Mouse (Mus musculus) urinary bladder, postnatal 4 days (tissue): ENCODE results near the gene Creb5.

Experiments
- DNase-seq, 2 experiments: peaks; one replicate each; pipeline ENCODE4 v3.0.0; 2021 to 2022; ENCODE audit warnings: low spot score in 2 of 2

Creb5 gene

GRCm38 (mm10) chr6:53491331-53491730 is 204.3 kb downstream of the Creb5 start:
- DNase-seq: no peak

GRCm38 (mm10) chr6:53493864-53494263 is 206.8 kb downstream of the Creb5 start:
- no peak for DNase-seq

GRCm38 (mm10) chr6:53495667-53496066 is 208.6 kb downstream of the Creb5 start:
- no peak for DNase-seq

DNA sequence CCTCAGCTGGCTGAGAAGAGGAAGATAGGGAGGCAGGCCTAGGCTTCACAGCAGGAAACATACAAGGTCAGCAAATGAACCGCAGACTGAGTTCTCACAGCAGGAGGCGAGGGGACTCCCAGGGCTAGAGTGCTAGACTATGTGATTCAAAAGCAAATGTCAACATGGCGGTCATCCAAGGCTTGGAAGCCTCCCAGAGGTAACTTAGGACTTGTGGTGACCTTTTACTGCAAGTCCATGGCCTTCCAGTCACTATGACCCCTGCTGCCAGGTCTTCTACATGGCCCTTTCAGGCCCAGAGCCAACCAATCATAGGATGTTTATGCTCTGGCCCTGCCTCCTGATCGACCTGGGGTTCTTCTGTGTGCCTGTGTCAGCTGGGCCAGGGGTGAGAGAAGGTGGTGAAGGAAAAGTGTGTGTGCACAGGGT is 209.3 kb downstream of the Creb5 start:
- no peak for DNase-seq

- no peak for DNase-seq
Measured at GRCm38 (mm10) chr6:53497904-53498536, 210.9 kb downstream of the Creb5 start.

DNA sequence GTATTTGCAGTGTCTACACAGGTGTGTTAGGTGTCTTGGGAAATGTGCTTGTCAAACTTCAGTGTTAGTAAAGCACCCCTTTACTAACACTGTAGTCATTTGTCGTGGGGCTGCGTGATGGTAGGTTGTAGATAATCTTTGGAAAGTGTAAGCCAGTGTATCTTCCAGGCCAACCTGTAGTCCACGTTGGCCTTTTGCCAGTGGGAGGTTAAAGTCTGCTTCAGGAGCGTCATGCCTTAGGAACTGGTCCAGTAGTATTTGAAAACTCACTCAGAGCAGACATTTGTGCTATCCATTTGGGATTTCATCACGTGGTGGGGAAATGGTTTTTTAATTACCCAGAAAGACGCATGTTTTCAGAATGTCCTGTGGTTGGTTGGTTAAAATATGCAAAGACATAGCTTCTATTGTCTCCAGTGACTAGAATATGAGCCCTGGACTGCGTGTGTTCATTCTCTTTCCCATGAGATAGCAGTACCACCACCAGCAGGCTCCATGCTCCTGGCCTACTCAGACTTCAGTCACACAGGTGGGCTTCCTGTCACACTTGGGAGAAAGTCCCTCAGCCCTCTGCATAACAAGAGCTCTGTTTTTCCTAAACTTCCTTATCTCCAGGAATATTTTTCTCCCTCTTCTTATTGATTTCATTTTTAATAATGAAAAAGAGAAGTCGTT is 212.7 kb downstream of the Creb5 start:
- no peak for DNase-seq

DNA sequence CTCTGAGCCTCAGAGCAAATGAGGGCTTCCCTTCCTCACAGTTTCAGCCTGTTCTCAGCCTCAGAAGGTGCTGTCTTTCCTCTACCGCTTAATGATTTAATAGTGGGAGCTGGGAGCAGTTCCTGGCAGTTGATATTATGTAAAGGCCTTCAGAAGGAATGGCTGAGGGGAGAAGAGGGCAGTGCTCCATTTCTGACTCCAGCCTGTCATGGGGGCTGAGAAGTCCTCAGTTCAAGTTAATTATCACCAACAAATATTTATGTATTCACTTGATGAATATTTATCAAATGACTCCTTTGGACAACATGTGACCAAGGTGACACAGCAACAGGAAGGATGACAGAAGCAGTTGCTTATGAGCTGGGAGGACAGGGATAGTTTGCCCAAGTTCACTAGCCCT is 214.2 kb downstream of the Creb5 start:
- DNase-seq: no peak

- DNase-seq: no peak
Measured at GRCm38 (mm10) chr6:53506947-53507564, 220.0 kb downstream of the Creb5 start.

DNA sequence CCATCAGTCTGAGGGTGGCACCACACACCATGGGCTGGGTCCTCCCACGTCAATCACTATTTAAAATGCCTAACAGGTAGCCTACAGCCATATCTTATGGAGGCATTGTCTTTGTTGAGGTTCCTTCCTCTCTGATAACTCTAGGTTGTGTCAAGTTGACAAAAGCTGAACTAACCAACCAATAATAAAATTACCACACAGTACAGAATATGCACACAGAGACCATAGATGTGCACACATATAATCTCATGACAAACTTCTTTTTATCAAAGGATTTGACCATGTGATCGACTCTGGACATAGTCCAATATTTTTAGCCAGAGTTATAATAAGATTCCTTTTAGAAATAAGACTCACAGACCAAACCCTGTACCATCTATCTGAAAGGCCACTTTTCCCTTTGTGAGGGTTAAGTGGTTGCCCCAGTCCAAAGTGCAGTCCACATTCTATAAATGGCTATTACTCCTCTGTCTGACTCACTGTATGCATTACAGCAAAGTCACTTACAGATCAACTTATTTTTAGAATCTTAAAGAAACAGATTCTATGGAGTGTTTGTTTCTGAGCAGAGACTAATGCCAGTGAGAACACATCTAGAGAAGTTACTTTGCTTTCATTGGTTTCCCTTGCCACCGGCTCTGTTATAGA is 221.9 kb downstream of the Creb5 start:
- no peak for DNase-seq

DNA sequence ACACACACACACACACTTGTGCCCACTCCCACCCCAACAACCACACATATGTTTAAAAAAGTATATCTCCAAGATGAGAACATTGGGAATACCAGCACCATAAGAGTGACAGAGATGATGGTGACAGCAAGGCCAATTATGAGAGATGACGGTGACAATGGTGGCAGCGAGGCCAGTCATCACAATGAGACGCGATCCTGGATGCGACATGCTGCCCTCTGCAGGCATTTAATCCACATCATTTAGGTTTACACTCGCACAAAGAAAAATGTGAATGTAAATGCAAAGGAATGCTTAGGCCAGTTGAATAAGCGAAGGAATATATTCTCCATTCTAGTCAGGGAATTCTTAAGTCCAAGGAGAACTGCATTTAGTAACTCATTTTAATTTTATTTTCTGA is 222.9 kb downstream of the Creb5 start:
- no peak for DNase-seq

GRCm38 (mm10) chr6:53512226-53512625 is 225.2 kb downstream of the Creb5 start:
- DNase-seq: no peak

GRCm38 (mm10) chr6:53513380-53513779 is 226.3 kb downstream of the Creb5 start:
- DNase-seq: no peak

DNA sequence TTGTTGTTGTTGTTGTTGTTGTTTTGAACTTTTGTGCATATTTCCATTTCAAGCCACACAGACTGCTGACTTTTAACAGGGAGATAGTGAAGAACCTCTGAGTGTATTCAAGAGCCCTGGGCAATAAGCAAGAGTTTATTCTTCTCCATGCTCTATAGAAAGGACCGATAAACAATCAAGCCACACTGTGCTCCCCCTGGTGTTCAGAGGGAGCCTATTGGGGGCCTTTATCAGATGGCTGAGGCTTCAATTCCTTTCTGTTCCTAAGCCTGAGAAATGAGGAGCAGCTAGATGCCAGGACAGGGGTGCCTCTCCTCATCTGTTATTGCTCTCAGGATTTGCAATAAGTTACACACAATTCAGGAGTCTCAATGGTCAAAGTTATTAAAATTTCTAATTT is 227.8 kb downstream of the Creb5 start:
- no peak for DNase-seq

DNA sequence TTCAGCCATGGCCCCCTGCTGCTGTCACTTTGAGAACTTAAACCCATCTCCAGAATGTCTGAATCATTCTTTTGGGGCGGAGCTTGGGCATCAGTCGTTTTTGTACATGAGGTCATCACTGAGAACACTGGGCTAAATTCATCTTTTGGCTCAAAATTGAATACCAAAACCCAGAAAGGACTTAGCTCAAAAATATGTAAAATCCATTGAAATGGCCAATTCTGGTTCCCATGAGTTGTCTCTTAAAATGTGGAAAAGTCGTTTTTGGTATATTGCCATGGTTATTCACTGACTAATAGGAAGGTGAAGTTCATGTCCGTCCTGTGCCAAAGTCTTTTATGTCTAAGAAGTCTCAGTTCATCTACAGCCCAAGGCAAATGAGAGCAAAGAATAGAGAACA is 228.5 kb downstream of the Creb5 start:
- no peak for DNase-seq

GRCm38 (mm10) chr6:53517371-53517945 is 230.4 kb downstream of the Creb5 start:
- DNase-seq: no peak

DNA sequence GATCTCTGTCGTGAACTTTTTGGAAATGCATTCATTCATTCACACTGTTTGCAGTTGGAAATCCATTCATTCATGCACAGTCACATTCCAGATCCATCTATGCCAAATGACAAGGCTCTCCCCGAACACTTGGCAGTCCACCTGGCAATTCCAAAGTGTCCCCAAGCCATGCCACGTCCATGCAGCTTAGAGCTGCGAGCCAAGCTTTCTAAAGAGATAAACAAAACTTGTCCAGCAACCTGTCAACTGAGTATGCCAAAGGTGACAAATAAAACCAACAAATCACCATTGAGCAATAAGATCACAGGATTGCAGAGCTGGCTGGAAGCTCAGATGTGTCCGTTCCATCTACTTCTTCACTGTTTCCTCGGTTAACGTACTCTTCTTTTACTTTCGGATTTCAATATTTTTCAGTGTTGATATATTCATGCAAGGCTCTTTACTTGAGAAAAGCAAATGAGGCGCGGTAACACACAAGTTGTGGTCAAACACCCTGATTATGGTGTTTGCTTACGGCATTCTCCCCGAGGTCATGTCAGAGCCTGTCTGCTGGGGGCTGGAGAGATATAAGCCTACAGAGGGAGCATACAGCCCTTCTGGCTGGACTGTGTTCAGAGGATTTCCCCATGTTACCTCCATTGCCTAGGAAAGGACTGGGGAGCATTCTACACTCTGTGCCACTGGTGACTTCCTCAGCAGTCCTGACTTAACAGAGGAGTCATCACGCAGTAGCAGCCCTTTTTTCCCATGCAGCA is 236.8 kb downstream of the Creb5 start:
- DNase-seq: no peak

DNA sequence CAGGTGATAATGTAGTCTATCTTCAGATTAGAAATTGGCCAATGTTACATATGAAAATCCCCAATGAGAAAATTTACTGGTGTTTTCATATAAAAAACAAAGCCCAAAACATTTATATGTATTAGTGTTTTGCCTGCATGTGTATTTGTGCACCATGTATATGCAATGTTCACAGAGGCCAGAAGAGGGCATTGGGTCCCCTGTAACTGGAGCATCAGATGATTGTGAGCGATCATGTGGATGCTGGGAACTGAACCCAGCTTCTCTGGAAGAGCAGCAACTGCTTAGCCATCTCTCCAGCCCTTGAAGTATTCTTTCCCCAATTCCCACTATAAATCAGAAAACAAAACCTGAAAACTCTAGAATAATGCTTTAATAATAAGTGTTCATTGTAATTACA is 239.4 kb downstream of the Creb5 start:
- no peak for DNase-seq

- no peak for DNase-seq
Measured at GRCm38 (mm10) chr6:53530742-53531141, 243.7 kb downstream of the Creb5 start.

GRCm38 (mm10) chr6:53531461-53531860 is 244.4 kb downstream of the Creb5 start:
- DNase-seq: no peak

GRCm38 (mm10) chr6:53537530-53537929 is 250.5 kb downstream of the Creb5 start:
- no peak for DNase-seq

GRCm38 (mm10) chr6:53541798-53542197 is 254.7 kb downstream of the Creb5 start:
- no peak for DNase-seq

- no peak for DNase-seq
Measured at GRCm38 (mm10) chr6:53545483-53545900, 258.4 kb downstream of the Creb5 start.
